Mouse (Mus musculus): ENCODE measurements at regions not wholly inside any gene's neighbourhood (a gene's known extent, or its start where the extent isn't known, plus 50 kb on each side); places are given as distances from the start of the nearest gene placed in this dataset.
"Not testable (repeated sequence)": the region's sequence is repeated elsewhere in the genome, so short reads cannot be mapped to it uniquely, and the experiment has no call there.

GRCm38 (mm10) chr8:39426770-39427169 is 1248.1 kb upstream of the Adam24 start:
- DNase-seq (ENCODE audit: extremely low spot score in 1 of 2, low spot score in 2 of 2): no peak
- H3K27ac ChIP-seq: peak overlapping the region; percentile 78

GRCm38 (mm10) chr8:39427402-39427801 is 1247.5 kb upstream of the Adam24 start:
- intact Hi-C loops (cut with DNase I): loop anchor here (5.0 kb wide), 1 partner anchor 110 kb away; no protein-coding TSS in a partner anchor
- H3K4me3 ChIP-seq: no peak overlapping the region
- DNase-seq (ENCODE audit: extremely low spot score in 1 of 2, low spot score in 2 of 2): no peak
- H3K27ac ChIP-seq: peak overlapping the region; percentile 78; the same call in 1 of the 2 replicates
- no peak for TF ChIP-seq CTCF (IDR thresholded peaks at IDR 0.05)

More at GRCm38 (mm10) chr8:39426770-39427169, 1248.1 kb upstream of the Adam24 start:
- intact Hi-C loops (cut with DNase I): loop anchor here (5.0 kb wide), 1 partner anchor 109 kb away; no protein-coding TSS in a partner anchor
- no peak for TF ChIP-seq CTCF (IDR thresholded peaks at IDR 0.05)
- H3K4me3 ChIP-seq: no peak overlapping the region

- intact Hi-C loops (cut with DNase I): no loop called here
- TF ChIP-seq CTCF (IDR thresholded peaks at IDR 0.05): no peak
- Histone ChIP-seq H3K4me3 (no peak overlapping the region), H3K27ac (no peak overlapping the region)
- DNase-seq (ENCODE audit: extremely low spot score in 1 of 2, low spot score in 2 of 2): no peak
Observed at GRCm38 (mm10) chr8:39440550-39441333, 1234.1 kb upstream of the Adam24 start.

GRCm38 (mm10) chr8:39491139-39491538 is 1183.7 kb upstream of the Adam24 start:
- H3K27ac ChIP-seq; intact Hi-C loops (cut with DNase I); DNase-seq (ENCODE audit: extremely low spot score in 1 of 2, low spot score in 2 of 2); H3K4me3 ChIP-seq: not testable (repeated sequence)

- DNase-seq (ENCODE audit: extremely low spot score in 1 of 2, low spot score in 2 of 2): no peak
- intact Hi-C loops (cut with DNase I): no loop called here
- TF ChIP-seq CTCF (IDR thresholded peaks at IDR 0.05): no peak; the same call in 1 of the 2 replicates
- Histone ChIP-seq H3K4me3 (no peak overlapping the region), H3K27ac (no peak overlapping the region)
Observed at GRCm38 (mm10) chr8:39500419-39500818, 1174.5 kb upstream of the Adam24 start.

- Histone ChIP-seq H3K4me3 (no peak overlapping the region), H3K27ac (no peak overlapping the region)
- intact Hi-C loops (cut with DNase I): no loop called here
- no peak for TF ChIP-seq CTCF (IDR thresholded peaks at IDR 0.05)
- no peak for DNase-seq (ENCODE audit: extremely low spot score in 1 of 2, low spot score in 2 of 2)
Observed at GRCm38 (mm10) chr8:39504261-39504660, 1170.6 kb upstream of the Adam24 start.

- Histone ChIP-seq H3K4me3 (no peak overlapping the region), H3K27ac (no peak overlapping the region)
- no peak for DNase-seq (ENCODE audit: extremely low spot score in 1 of 2, low spot score in 2 of 2)
- intact Hi-C loops (cut with DNase I): no loop called here
- TF ChIP-seq CTCF (IDR thresholded peaks at IDR 0.05): no peak
Observed at GRCm38 (mm10) chr8:39512967-39513366, 1161.9 kb upstream of the Adam24 start.

All from left cerebral cortex, adult 2 months (tissue).